Mouse (Mus musculus): ENCODE data around the gene Zfp541. TPM values are rescaled to one million over a fixed set of nuclear protein-coding genes. Genes with fewer than 3 reads are reported as not detected.

Zfp541 gene
- polyA plus RNA-seq, 1 experiment, result not detected

DNA sequence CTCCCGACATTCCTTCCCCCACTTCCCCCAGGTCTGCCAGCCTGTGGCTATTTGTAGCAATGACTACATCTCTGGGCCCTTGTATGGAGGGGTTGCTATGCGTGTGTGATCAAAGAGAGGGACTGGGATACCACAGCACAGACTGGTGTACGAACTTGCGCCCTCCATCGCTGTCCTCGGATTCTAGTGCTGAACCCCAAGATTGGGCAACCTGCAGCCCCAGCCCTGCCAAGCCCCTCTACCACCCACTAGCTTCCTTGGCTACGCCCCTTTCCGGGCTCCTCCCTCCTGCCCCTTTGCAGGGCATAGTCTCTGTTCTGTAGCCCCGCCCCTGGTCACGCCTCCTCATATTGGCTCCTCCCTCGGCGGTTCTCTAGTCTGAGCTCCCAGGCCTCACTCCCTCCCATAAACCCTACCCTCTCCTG, 67.8 kb downstream of the Zfp541 start, which contains the start of gene Slc8a2:
Gene Slc8a2 (plus strand): TSS at position 406 of the 425 bp plus-strand sequence.
- no peak within 1 kb of the TSS for H3K27ac ChIP-seq (ENCODE audit: control insufficient read depth, insufficient read depth, low read depth, low read length, poor library complexity)
- H3K4me1 ChIP-seq (ENCODE audit: control insufficient read depth, insufficient read depth, low read length), result no peaks in the 10 kb centered on the region
- H3K4me3 ChIP-seq (replicated peaks; ENCODE audit: control insufficient read depth, low read depth, low read length), result no peak within 1 kb of the TSS
- 7% methylated on average over 12 of the region's 12 CpGs for WGBS
- TF ChIP-seq CTCF (IDR thresholded peaks at IDR 0.05; ENCODE audit: control insufficient read depth, insufficient read depth, low read length), result no peak
- no peak for TF ChIP-seq POLR2A (IDR thresholded peaks at IDR 0.05; ENCODE audit: borderline replicate concordance, control insufficient read depth, low read depth, low read length)

DNA sequence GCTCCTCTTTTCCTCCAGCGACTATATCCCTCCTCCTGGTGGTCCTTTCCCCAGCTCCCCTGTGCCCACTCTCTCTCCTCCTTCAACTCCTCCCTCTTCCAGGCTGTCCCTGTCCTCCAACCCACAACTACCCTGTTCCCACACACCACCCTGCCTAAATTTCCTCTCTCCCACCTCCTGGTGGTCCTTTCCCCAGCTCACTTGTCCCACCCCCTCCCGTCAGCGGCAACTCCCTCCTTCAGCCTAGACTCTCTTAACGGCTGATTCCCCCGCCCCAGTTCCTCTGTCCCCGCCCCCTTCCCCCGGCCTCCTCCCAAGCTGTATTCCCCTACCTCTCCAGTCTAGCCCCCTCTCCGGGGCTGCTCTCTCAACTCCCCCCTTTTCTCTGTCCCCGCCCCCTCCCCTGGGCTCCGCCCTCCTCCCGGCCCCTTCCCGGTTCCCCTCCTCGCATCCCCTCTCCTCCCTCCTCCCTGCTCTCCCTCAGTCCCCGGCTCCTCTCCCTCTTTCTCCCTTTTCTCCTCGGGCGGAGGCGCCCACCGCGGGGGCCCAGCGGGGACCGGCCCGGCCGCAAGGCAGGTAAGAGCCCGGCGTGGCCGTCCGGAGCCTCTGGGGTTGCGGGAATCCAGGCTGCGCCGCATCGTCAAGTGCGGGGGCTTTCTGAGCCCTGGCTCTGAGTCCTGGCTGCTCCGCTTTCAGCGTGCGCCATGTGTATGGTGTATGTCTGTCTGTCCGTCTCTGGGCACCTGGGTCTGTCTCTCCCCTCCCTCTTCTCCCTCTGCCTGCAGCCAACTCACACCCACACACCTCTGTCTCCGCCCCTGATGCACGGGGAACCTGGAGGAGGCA, 68.5 kb downstream of the Zfp541 start:
- Histone ChIP-seq H3K27ac (ENCODE audit: control insufficient read depth, insufficient read depth, low read depth, low read length, poor library complexity) (no peak overlapping the region), H3K4me1 (ENCODE audit: control insufficient read depth, insufficient read depth, low read length) (no peaks in the 10 kb centered on the region), H3K4me3 (replicated peaks; ENCODE audit: control insufficient read depth, low read depth, low read length) (no peak overlapping the region)
- 5% methylated on average over 35 of the region's 38 CpGs for WGBS
- TF ChIP-seq CTCF (IDR thresholded peaks at IDR 0.05; ENCODE audit: control insufficient read depth, insufficient read depth, low read length), result no peak
- no peak for TF ChIP-seq POLR2A (IDR thresholded peaks at IDR 0.05; ENCODE audit: borderline replicate concordance, control insufficient read depth, low read depth, low read length)

DNA sequence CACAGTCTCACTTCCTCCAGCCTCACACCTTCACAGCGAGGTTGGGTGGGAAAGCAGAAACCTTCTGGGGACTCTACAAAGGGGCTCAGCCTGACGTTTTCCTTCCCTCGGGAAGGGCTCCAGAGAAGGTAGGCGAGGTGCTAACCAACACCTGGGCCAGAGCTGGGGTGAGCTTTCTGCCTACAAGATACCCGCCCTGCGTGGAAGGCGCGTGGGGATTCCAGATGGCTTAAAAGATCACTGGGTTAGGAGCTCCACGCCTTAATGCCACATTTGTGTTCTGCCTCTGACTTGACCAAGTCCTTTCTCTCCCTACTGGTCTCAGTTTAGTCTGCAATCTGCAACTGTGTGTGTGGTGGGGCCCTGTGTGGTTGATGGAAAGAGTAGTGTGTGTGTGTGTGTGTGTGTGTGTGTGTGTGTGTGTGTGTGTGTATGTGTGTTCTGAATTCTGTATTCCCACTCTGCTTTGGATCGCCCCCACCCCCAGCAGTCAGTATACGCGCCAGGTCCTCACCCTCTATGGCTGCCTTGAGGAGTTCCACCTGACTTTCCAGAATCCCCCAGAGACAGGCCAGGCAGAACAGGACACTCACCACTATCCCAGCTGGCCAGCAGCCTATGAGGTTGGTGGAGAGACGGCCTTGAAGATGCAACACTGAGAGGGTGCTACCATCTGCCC, 69.5 kb downstream of the Zfp541 start:
- WGBS, result 43% methylated on average over 13 of the region's 13 CpGs
- H3K27ac ChIP-seq (ENCODE audit: control insufficient read depth, insufficient read depth, low read depth, low read length, poor library complexity), result no peak overlapping the region
- no peaks in the 10 kb centered on the region for H3K4me1 ChIP-seq (ENCODE audit: control insufficient read depth, insufficient read depth, low read length)
- TF ChIP-seq POLR2A (IDR thresholded peaks at IDR 0.05; ENCODE audit: borderline replicate concordance, control insufficient read depth, low read depth, low read length) (no peak), CTCF (IDR thresholded peaks at IDR 0.05; ENCODE audit: control insufficient read depth, insufficient read depth, low read length) (no peak)
- H3K4me3 ChIP-seq (replicated peaks; ENCODE audit: control insufficient read depth, low read depth, low read length), result no peak overlapping the region

DNA sequence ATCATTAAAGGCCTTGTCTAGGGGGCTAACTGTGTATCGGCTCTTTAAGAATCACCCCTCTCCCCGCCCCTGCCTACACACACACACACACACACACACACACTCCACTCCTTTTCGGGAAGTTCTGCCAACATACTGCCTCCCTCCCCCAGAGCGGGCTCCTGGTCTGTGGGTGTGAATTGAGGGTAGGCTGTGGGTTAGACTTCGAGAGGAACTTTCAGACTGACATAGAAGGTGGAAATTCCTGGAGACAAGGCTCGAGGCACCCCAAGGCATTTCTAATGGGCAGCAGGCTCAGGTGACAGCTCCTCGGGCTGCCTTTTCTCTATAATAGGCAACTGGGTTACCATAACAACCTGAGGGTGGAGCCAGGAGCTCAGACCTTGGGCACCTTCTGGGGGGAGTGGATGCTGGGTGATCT, 70.6 kb downstream of the Zfp541 start:
- no peak overlapping the region for H3K4me3 ChIP-seq (replicated peaks; ENCODE audit: control insufficient read depth, low read depth, low read length)
- 5% methylated on average over 7 of the region's 7 CpGs for WGBS

DNA sequence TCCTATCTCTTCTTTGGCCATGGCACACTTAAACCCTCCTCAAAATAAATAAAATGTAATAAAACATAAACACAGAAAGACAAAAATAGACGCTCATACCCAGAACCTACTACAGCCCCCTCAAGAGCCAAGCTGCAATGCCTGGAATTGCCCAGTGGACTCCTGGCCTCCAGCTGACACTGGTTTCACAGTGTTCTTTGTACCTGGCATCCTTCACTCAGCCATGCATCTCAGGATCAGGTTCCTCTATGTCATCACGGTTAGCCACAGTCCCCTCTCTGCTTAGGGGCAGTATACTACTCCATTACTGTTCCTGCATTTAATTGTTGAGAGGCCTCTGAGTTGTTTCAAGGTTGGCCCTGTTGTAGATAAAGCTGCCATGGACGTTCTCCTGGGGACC, 71.3 kb downstream of the Zfp541 start:
- TF ChIP-seq CTCF (IDR thresholded peaks at IDR 0.05; ENCODE audit: control insufficient read depth, insufficient read depth, low read length), result no peak
- TF ChIP-seq POLR2A (IDR thresholded peaks at IDR 0.05; ENCODE audit: borderline replicate concordance, control insufficient read depth, low read depth, low read length), result no peak
- WGBS, result 52% methylated on average over 3 of the region's 3 CpGs

More for the DNA sequence above, 70.6 kb downstream of the Zfp541 start:
- TF ChIP-seq CTCF (IDR thresholded peaks at IDR 0.05; ENCODE audit: control insufficient read depth, insufficient read depth, low read length), result no peak
- TF ChIP-seq POLR2A (IDR thresholded peaks at IDR 0.05; ENCODE audit: borderline replicate concordance, control insufficient read depth, low read depth, low read length), result no peak
- no peaks in the 10 kb centered on the region for H3K4me1 ChIP-seq (ENCODE audit: control insufficient read depth, insufficient read depth, low read length)
- H3K27ac ChIP-seq (ENCODE audit: control insufficient read depth, insufficient read depth, low read depth, low read length, poor library complexity), result no peak overlapping the region

DNA sequence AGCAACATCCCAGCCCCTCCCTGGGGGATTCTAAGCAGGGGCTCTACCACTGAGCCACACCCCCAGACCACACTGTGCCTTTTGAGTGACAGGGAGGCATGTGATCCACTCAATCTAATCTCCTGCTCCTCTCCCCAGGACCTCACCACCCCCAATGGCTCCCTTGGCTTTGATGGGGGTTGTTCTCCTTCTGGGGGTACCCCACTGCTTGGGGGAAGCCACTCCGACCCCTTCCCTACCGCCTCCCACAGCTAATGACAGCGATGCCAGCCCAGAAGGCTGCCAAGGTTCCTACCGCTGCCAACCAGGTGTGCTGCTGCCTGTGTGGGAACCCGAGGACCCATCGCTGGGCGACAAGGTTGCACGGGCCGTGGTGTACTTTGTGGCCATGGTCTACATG, 72.1 kb downstream of the Zfp541 start:
- no peak for TF ChIP-seq POLR2A (IDR thresholded peaks at IDR 0.05; ENCODE audit: borderline replicate concordance, control insufficient read depth, low read depth, low read length)
- TF ChIP-seq CTCF (IDR thresholded peaks at IDR 0.05; ENCODE audit: control insufficient read depth, insufficient read depth, low read length), result no peak
- WGBS, result 81% methylated on average over 9 of the region's 9 CpGs

More for the DNA sequence above, 71.3 kb downstream of the Zfp541 start:
- Histone ChIP-seq H3K4me1 (ENCODE audit: control insufficient read depth, insufficient read depth, low read length) (no peaks in the 10 kb centered on the region), H3K27ac (ENCODE audit: control insufficient read depth, insufficient read depth, low read depth, low read length, poor library complexity) (no peak overlapping the region), H3K4me3 (replicated peaks; ENCODE audit: control insufficient read depth, low read depth, low read length) (no peak overlapping the region)

DNA sequence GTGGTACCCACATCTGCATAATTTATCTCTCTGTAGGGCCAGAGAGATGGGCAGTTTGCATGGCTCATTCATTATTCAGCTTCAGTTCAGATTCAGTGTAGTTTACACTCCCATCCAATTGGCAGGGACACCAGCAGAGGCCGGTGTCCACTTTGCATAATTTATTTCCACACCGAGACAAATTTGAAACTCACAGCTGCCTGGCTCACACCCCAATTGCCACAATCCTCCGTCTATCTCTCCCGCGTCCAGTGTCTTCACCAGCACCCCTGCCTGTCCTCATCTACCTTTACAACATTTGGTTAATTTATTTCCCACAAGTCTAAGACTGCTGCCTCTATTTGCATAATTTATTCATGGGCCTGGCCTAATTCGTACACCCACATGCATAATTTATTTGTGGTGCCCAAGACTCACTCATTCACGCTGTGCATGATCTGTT, 73.4 kb downstream of the Zfp541 start:
- H3K27ac ChIP-seq (ENCODE audit: control insufficient read depth, insufficient read depth, low read depth, low read length, poor library complexity), result no peak overlapping the region
- 62% methylated on average over 7 of the region's 7 CpGs for WGBS
- no peak for TF ChIP-seq POLR2A (IDR thresholded peaks at IDR 0.05; ENCODE audit: borderline replicate concordance, control insufficient read depth, low read depth, low read length)
- no peak for TF ChIP-seq CTCF (IDR thresholded peaks at IDR 0.05; ENCODE audit: control insufficient read depth, insufficient read depth, low read length)
- no peaks in the 10 kb centered on the region for H3K4me1 ChIP-seq (ENCODE audit: control insufficient read depth, insufficient read depth, low read length)
- H3K4me3 ChIP-seq (replicated peaks; ENCODE audit: control insufficient read depth, low read depth, low read length), result no peak overlapping the region

More for the DNA sequence above, 72.1 kb downstream of the Zfp541 start:
- Histone ChIP-seq H3K27ac (ENCODE audit: control insufficient read depth, insufficient read depth, low read depth, low read length, poor library complexity) (no peak overlapping the region), H3K4me1 (ENCODE audit: control insufficient read depth, insufficient read depth, low read length) (no peaks in the 10 kb centered on the region), H3K4me3 (replicated peaks; ENCODE audit: control insufficient read depth, low read depth, low read length) (no peak overlapping the region)

Other genes starting within 250 kb of the Zfp541 start
- gene Obox6, start 222.1 kb upstream of the Zfp541 start, polyA plus RNA-seq (2011; ENCODE audit: insufficient read depth, insufficient read length, low replicate concordance, missing spikeins), result not detected in 2 replicates
- not detected in 2 replicates for gene Crx, start 181.8 kb upstream of the Zfp541 start, polyA plus RNA-seq (2011; ENCODE audit: insufficient read depth, insufficient read length, low replicate concordance, missing spikeins)
- gene Crxos, start 179.2 kb upstream of the Zfp541 start, polyA plus RNA-seq (2011; ENCODE audit: insufficient read depth, insufficient read length, low replicate concordance, missing spikeins), result 1.4 TPM in 1 of 2 replicates, not detected in the other
- 159 and 175 TPM in 2 replicates for gene Selenow, start 139.4 kb upstream of the Zfp541 start, polyA plus RNA-seq (2011; ENCODE audit: insufficient read depth, insufficient read length, low replicate concordance, missing spikeins)
- gene Nop53, start 115.7 kb upstream of the Zfp541 start, polyA plus RNA-seq (2011; ENCODE audit: insufficient read depth, insufficient read length, low replicate concordance, missing spikeins), result 96.9 and 171 TPM in 2 replicates
- 4.9 and 7.8 TPM in 2 replicates for gene Ehd2, start 94.2 kb upstream of the Zfp541 start, polyA plus RNA-seq (2011; ENCODE audit: insufficient read depth, insufficient read length, low replicate concordance, missing spikeins)
- 16.7 and 27.9 TPM in 2 replicates for gene Bicra, start 13.9 kb upstream of the Zfp541 start, polyA plus RNA-seq (2011; ENCODE audit: insufficient read depth, insufficient read length, low replicate concordance, missing spikeins)
- gene Napa, start 36.6 kb downstream of the Zfp541 start, polyA plus RNA-seq (2011; ENCODE audit: insufficient read depth, insufficient read length, low replicate concordance, missing spikeins), result 90.4 and 126 TPM in 2 replicates
- 7.5 and 10.5 TPM in 2 replicates for gene Kptn, start 58.1 kb downstream of the Zfp541 start, polyA plus RNA-seq (2011; ENCODE audit: insufficient read depth, insufficient read length, low replicate concordance, missing spikeins)
- gene Slc8a2, start 68.0 kb downstream of the Zfp541 start, polyA plus RNA-seq (2011; ENCODE audit: insufficient read depth, insufficient read length, low replicate concordance, missing spikeins), result not detected in 2 replicates
- 5.4 and 7.8 TPM in 2 replicates for gene Meis3, start 113.3 kb downstream of the Zfp541 start, polyA plus RNA-seq (2011; ENCODE audit: insufficient read depth, insufficient read length, low replicate concordance, missing spikeins)
- gene Dhx34, start 160.2 kb downstream of the Zfp541 start, polyA plus RNA-seq (2011; ENCODE audit: insufficient read depth, insufficient read length, low replicate concordance, missing spikeins), result 9.4 and 11.9 TPM in 2 replicates
- gene C5ar2, start 182.3 kb downstream of the Zfp541 start, polyA plus RNA-seq (2011; ENCODE audit: insufficient read depth, insufficient read length, low replicate concordance, missing spikeins), result 4.2 TPM in 2 replicates
- 9.0 and 17.2 TPM in 2 replicates for gene C5ar1, start 197.7 kb downstream of the Zfp541 start, polyA plus RNA-seq (2011; ENCODE audit: insufficient read depth, insufficient read length, low replicate concordance, missing spikeins)
- gene Inafm1, start 211.8 kb downstream of the Zfp541 start, polyA plus RNA-seq (2011; ENCODE audit: insufficient read depth, insufficient read length, low replicate concordance, missing spikeins), result 19.8 and 23.6 TPM in 2 replicates
- 108 and 194 TPM in 2 replicates for gene Ccdc9, start 225.0 kb downstream of the Zfp541 start, polyA plus RNA-seq (2011; ENCODE audit: insufficient read depth, insufficient read length, low replicate concordance, missing spikeins)
- 4.4 and 9.2 TPM in 2 replicates for gene Bbc3, start 246.6 kb downstream of the Zfp541 start, polyA plus RNA-seq (2011; ENCODE audit: insufficient read depth, insufficient read length, low replicate concordance, missing spikeins)